Mouse (Mus musculus) forebrain, postnatal 0 days (tissue): ENCODE data around the gene Golgb1. TPM values are rescaled to one million over a fixed set of nuclear protein-coding genes. Genes with fewer than 3 reads are reported as not detected.

Source experiments
- ATAC-seq: fragments of 200-750 bp; cut with Nextera tagmentation; 2 replicates; pipeline ENCODE4 v1.8.0; 2017; ENCODE audit warnings: mild to moderate bottlenecking, moderate library complexity
- DNase-seq: peaks from one replicate; pipeline ENCODE4 v3.0.0-alpha.2; 2015
- H3K27ac ChIP-seq: fragments of 300-500 bp; sonication (generic); 2 replicates; pipeline ENCODE4 v1.5.1; 2014; ENCODE audit warnings: low read depth, mild to moderate bottlenecking, antibody characterized with exemption, low read length, moderate library complexity, mixed read lengths
- H3K27me3 ChIP-seq: fragments of 300-500 bp; sonication (generic); 2 replicates; pipeline ENCODE4 v1.6.1; 2014; ENCODE audit warnings: mild to moderate bottlenecking, low read length, mixed read lengths; ENCODE audit not compliant: insufficient read depth
- H3K36me3 ChIP-seq: fragments of 300-500 bp; sonication (generic); 2 replicates; pipeline ENCODE4 v1.6.1; 2014; ENCODE audit warnings: mild to moderate bottlenecking, moderate library complexity; ENCODE audit not compliant: insufficient read depth
- H3K4me1 ChIP-seq: fragments of 300-500 bp; sonication (generic); 2 replicates; pipeline ENCODE4 v1.6.1; 2014; ENCODE audit warnings: antibody characterized with exemption; ENCODE audit not compliant: insufficient read depth
- H3K4me2 ChIP-seq: fragments of 300-500 bp; sonication (generic); 2 replicates; pipeline ENCODE4 v1.6.1; 2014; ENCODE audit warnings: low read depth, mild to moderate bottlenecking, moderate library complexity
- H3K4me3 ChIP-seq: fragments of 300-500 bp; sonication (generic); 2 replicates; pipeline ENCODE4 v1.5.1; 2014; ENCODE audit warnings: low read depth, low read length, mixed read lengths
- H3K9ac ChIP-seq: fragments of 300-500 bp; sonication (generic); 2 replicates; pipeline ENCODE4 v1.6.1; 2014; ENCODE audit warnings: mild to moderate bottlenecking
- H3K9me3 ChIP-seq: fragments of 300-500 bp; sonication (generic); 2 replicates; pipeline ENCODE4 v1.6.1; 2016; ENCODE audit warnings: low read length
- CTCF ChIP-seq: sonication (generic); IDR thresholded peaks from 2 replicates; pipeline ENCODE4 v1.5.1; 2016; ENCODE audit warnings: antibody characterized with exemption, control low read depth, low read depth
- WGBS: fragments of 180-500 bp; shearing (Covaris S2); extraction: QIAGEN DNeasy Blood & Tissue Kit; methylation state at CpG from one replicate; pipeline ENCODE4 v1.1.7; 2014; 5-methylcytosine and 5-hydroxymethylcytosine counted together
- polyA plus RNA-seq: library from polyadenylated mRNA; unstranded; fragments of >200 nt; fragmentation: Nextera tagmentation; extraction: Ambion mirVana; gene quantifications from 2 replicates; pipeline ENCODE4 v1.2.1, GENCODE M21; 2015
- total RNA-seq: library from RNA; depleted of rRNA; stranded (reverse); fragments of >200 nt; gene quantifications from 2 replicates; pipeline ENCODE4 v1.2.3, GENCODE M21; 2014

Golgb1 gene
- total and polyA plus RNA-seq, 2 experiments from 2014 or later, result 30.2 to 87.1 TPM

DNA sequence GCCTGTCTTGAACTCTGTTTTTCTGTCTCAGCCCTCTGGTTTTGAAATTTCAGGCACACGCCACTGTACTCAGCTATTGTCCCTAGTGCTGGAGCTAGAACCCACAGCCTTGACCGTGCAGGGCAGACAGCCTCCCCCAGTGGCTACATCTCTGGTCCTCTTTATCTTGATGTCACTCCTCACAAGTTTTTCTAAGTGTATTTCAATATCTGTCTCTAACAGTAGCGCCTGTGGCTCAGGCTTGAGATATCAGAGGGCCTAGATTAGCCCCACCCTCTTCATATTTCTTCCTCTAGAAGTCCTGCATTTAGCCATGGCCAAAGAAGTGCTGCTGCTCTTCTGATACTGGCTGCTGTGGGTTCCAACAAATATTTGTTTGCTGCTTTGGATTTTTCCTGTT lies 15.6 kb downstream of the Golgb1 start:
- no peaks in the 10 kb centered on the region for H3K4me1 ChIP-seq
- no peaks in the 10 kb centered on the region for H3K27me3 ChIP-seq
- no peak overlapping the region for H3K4me2 ChIP-seq
- DNase-seq (no peak), ATAC-seq (no peak)
- no peaks in the 10 kb centered on the region for H3K9me3 ChIP-seq
- no peak overlapping the region for H3K9ac ChIP-seq
- peaks cover 69% of the 10 kb centered on the region for H3K36me3 ChIP-seq
- 90% methylated on average over 3 of the region's 3 CpGs for WGBS
- H3K4me3 ChIP-seq, result no peak overlapping the region
- no peak for TF ChIP-seq CTCF
- H3K27ac ChIP-seq, result no peak overlapping the region

DNA sequence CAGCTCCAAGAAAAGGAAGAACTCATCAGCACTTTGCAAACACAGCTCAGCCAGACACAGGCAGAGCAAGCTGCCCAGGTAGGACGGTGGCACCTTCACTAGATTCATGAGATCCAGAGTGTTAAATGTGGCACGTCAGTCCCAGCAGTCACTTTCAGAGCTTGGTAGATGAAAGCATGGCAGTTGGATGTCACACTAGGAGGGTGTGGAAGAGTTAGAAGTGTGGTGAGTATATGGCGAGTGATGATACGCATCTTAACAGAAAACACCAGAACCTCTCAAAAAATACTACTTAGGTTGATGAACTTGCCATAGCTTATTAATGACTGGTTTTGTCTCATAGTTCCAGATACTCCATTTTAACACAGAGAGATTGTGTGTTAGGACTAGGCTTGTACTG lies 16.5 kb downstream of the Golgb1 start:
- Histone ChIP-seq H3K9ac (no peak overlapping the region), H3K4me3 (no peak overlapping the region), H3K4me1 (no peaks in the 10 kb centered on the region), H3K27ac (no peak overlapping the region), H3K4me2 (no peak overlapping the region), H3K9me3 (no peaks in the 10 kb centered on the region), H3K36me3 (peaks cover 75% of the 10 kb centered on the region), H3K27me3 (no peaks in the 10 kb centered on the region)
- DNase-seq (no peak), ATAC-seq (no peak)
- 94% methylated on average over 4 of the region's 4 CpGs for WGBS
- no peak for TF ChIP-seq CTCF

DNA sequence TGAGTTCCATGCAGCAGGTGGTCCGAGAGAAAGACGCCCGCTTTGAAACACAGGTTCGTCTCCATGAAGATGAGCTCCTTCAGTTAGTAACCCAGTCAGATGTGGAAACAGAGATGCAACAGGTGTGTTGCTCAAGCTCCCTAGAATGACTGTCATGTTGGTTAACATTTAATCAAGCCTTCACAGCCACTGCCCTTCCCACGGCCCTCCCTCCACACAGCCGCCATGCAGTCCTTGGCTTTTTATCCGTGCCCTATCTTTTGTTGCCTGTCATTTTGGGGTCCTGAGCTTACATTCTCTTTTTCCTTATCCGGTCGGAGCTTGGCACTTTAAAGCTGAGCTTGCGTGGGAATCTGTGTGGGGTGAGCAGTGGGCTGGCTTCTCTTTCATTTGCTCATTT lies 18.4 kb downstream of the Golgb1 start:
- no peak for TF ChIP-seq CTCF
- DNase-seq (no peak), ATAC-seq (no peak)
- H3K36me3 ChIP-seq, result peaks cover 77% of the 10 kb centered on the region
- H3K9me3 ChIP-seq, result no peaks in the 10 kb centered on the region
- no peak overlapping the region for H3K4me2 ChIP-seq
- 90% methylated on average over 10 of the region's 10 CpGs for WGBS
- H3K9ac ChIP-seq, result no peak overlapping the region
- no peak overlapping the region for H3K4me3 ChIP-seq
- H3K27ac ChIP-seq, result no peak overlapping the region
- H3K27me3 ChIP-seq, result no peaks in the 10 kb centered on the region
- no peaks in the 10 kb centered on the region for H3K4me1 ChIP-seq

- ATAC-seq (no peak), DNase-seq (no peak)
- no peaks in the 10 kb centered on the region for H3K9me3 ChIP-seq
- no peak overlapping the region for H3K4me2 ChIP-seq
- no peak for TF ChIP-seq CTCF
- H3K4me3 ChIP-seq, result no peak overlapping the region
- WGBS, result 93% methylated on average over 6 of the region's 6 CpGs
- peaks cover 82% of the 10 kb centered on the region for H3K36me3 ChIP-seq
- no peak overlapping the region for H3K27ac ChIP-seq
- no peaks in the 10 kb centered on the region for H3K4me1 ChIP-seq
- H3K9ac ChIP-seq, result no peak overlapping the region
- H3K27me3 ChIP-seq, result no peaks in the 10 kb centered on the region
Measured at GRCm38 (mm10) chr16:36896712-36897111, 21.8 kb downstream of the Golgb1 start.

- no peak overlapping the region for H3K9ac ChIP-seq
- H3K4me1 ChIP-seq, result no peaks in the 10 kb centered on the region
- 92% methylated on average over 5 of the region's 5 CpGs for WGBS
- TF ChIP-seq CTCF, result no peak
- H3K9me3 ChIP-seq, result no peaks in the 10 kb centered on the region
- DNase-seq (no peak), ATAC-seq (no peak)
- H3K4me3 ChIP-seq, result no peak overlapping the region
- peaks cover 63% of the 10 kb centered on the region for H3K36me3 ChIP-seq
- H3K27ac ChIP-seq, result no peak overlapping the region
- no peak overlapping the region for H3K4me2 ChIP-seq
- H3K27me3 ChIP-seq, result no peaks in the 10 kb centered on the region
Measured at GRCm38 (mm10) chr16:36903156-36903555, 28.2 kb downstream of the Golgb1 start.

DNA sequence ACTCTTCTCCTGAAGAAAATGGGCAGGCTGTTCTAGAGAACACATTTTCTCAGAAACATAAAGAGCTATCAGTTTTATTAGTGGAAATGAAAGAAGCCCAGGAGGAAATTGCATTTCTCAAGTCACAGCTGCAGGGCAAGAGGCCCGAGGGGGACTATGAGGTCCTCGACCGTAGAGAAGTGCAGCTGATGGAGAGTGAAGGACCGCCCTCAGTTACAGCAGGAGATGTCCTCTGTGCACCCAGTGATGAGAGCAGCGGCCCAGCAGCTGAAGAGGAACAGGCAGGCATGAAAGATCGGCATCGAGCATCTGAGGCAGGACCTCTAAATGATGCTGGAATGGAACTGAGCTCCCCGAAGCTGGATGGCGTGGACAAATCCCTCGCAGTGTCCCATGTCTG lies 37.0 kb downstream of the Golgb1 start:
- 93% methylated on average over 10 of the region's 10 CpGs for whole genome bisulfite sequencing
- H3K4me1 ChIP-seq, result no peaks in the 10 kb centered on the region
- no peaks in the 10 kb centered on the region for H3K9me3 ChIP-seq
- no peak for TF ChIP-seq CTCF
- no peak overlapping the region for H3K4me2 ChIP-seq
- ATAC-seq, result no peak
- DNase-seq, result no peak
- H3K4me3 ChIP-seq, result no peak overlapping the region
- peaks cover 82% of the 10 kb centered on the region for H3K36me3 ChIP-seq
- no peak overlapping the region for H3K9ac ChIP-seq
- no peak overlapping the region for H3K27ac ChIP-seq
- H3K27me3 ChIP-seq, result no peaks in the 10 kb centered on the region

GRCm38 (mm10) chr16:36912311-36912710 lies 37.4 kb downstream of the Golgb1 start:
- Histone ChIP-seq H3K9me3 (no peaks in the 10 kb centered on the region), H3K27me3 (no peaks in the 10 kb centered on the region), H3K4me3 (no peak overlapping the region), H3K27ac (no peak overlapping the region), H3K4me1 (no peaks in the 10 kb centered on the region), H3K4me2 (no peak overlapping the region), H3K36me3 (peaks cover 83% of the 10 kb centered on the region), H3K9ac (no peak overlapping the region)
- TF ChIP-seq CTCF, result no peak
- no peak for ATAC-seq
- DNase-seq, result no peak
- WGBS, result 90% methylated on average over 13 of the region's 13 CpGs

DNA sequence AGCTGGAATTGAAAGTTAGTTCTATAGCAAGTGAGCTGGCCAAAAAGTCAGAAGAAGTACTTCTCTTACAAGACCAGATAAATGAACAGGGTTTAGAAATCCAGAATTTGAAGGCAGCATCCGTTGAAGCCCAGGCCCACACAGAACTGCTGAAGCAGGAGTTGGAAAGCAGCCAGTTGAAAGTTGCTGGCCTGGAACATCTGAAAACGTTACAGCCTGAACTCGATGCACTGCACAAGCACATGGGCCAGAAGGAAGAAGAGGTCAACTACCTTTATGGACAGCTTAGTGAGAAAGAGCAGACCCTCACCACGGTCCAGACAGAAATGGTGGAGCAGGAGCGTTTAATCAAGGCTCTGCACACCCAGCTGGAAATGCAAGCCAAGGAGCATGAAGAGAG lies 39.3 kb downstream of the Golgb1 start:
- H3K4me2 ChIP-seq, result no peak overlapping the region
- no peak overlapping the region for H3K27ac ChIP-seq
- H3K4me3 ChIP-seq, result no peak overlapping the region
- H3K27me3 ChIP-seq, result no peaks in the 10 kb centered on the region
- no peaks in the 10 kb centered on the region for H3K9me3 ChIP-seq
- ATAC-seq, result no peak
- 82% methylated on average over 5 of the region's 5 CpGs for WGBS
- TF ChIP-seq CTCF, result no peak
- DNase-seq, result no peak
- H3K36me3 ChIP-seq, result peaks cover 89% of the 10 kb centered on the region
- H3K9ac ChIP-seq, result no peak overlapping the region
- H3K4me1 ChIP-seq, result no peaks in the 10 kb centered on the region
